Mouse (Mus musculus) olfactory bulb, adult 2 months (tissue): Measurements from ENCODE around the gene Zfr.

Experiments used
- CTCF ChIP-seq: fragments of 200-500 bp; IDR thresholded peaks from 2 replicates; pipeline ENCODE4 v1.5.1; 2012; ENCODE audit warnings: low read depth, mild to moderate bottlenecking, low read length, moderate library complexity; ENCODE audit not compliant: insufficient read depth
- POLR2A ChIP-seq: fragments of 200-500 bp; IDR thresholded peaks from 2 replicates; pipeline ENCODE4 v1.6.1; 2012; ENCODE audit warnings: mild to moderate bottlenecking, low read depth, low read length, moderate library complexity; ENCODE audit not compliant: insufficient read depth

GRCm38 (mm10) chr15:12204319-12205159, 86.9 kb downstream of the Zfr start, which contains the start of gene Mtmr12:
- TF ChIP-seq CTCF (no peak), POLR2A (peak; percentile 95)
